Mouse (Mus musculus) cortical plate, adult 2 months (tissue): Measurements from ENCODE around the gene Cd180.

Source experiments
- CTCF ChIP-seq: fragments of 200-500 bp; IDR thresholded peaks from 2 replicates; pipeline ENCODE4 v1.5.1; 2011; ENCODE audit warnings: mild to moderate bottlenecking, control low read depth, low read length; ENCODE audit not compliant: insufficient read depth; ENCODE audit errors: extremely low read depth
- POLR2A ChIP-seq: fragments of 200-500 bp; IDR thresholded peaks from 2 replicates; pipeline ENCODE4 v1.6.1; 2011; ENCODE audit warnings: mild to moderate bottlenecking, low read length, control low read depth; ENCODE audit not compliant: insufficient read depth; ENCODE audit errors: extremely low read depth

- TF ChIP-seq CTCF: no peak
- no peak for TF ChIP-seq POLR2A
These were observed 24.4 kb upstream of the Cd180 start for GRCm38 (mm10) chr13:102668933-102669332.
